Mouse (Mus musculus): ENCODE data around the gene Rab26. TPM values are rescaled to one million over a fixed set of nuclear protein-coding genes. Genes with fewer than 3 reads are reported as not detected.

The Rab26 gene
- polyA plus RNA-seq, 1 experiment from 2014 or later: 5.7 TPM

DNA sequence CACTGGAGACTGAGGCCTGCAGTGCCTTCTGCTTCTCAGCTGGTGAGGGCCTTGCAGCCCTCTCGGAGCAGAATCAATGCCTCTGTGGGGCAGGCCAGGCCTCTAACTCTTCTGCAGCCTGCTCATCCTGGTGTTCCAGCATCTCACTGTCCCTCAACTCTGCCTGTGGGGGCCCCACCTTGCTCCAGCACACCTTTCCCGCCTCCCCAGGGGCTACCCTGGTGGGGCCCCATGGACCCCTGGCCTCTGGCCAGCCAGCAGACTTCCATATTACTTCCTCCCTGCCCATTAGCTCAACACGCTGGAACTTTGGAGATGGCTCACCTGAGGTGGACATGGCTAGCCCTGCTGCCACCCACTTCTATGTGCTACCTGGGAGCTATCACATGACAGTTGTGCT lies 31.1 kb upstream of the Rab26 start:
- 85% methylated on average over 3 of the region's 3 CpGs for WGBS
- Histone ChIP-seq H3K9ac (ENCODE audit: low read length) (no peak overlapping the region), H3K27ac (ENCODE audit: low read depth) (no peak overlapping the region), H3K9me3 (ENCODE audit: control insufficient read depth, low read length) (no peaks in the 10 kb centered on the region), H3K36me3 (ENCODE audit: control insufficient read depth, insufficient read depth, low read length) (peaks cover 30% of the 10 kb centered on the region), H3K4me2 (ENCODE audit: low read length) (no peak overlapping the region), H3K27me3 (replicated peaks; ENCODE audit: control insufficient read depth, insufficient read depth, low read length) (no peaks in the 10 kb centered on the region), H3K4me3 (ENCODE audit: low read depth, low read length) (no peak overlapping the region), H3K4me1 (replicated peaks; ENCODE audit: control insufficient read depth, insufficient read depth, low read length) (0 out of 2 replicates have a peak, but pooled peaks cover 8% of the 10 kb centered on the region)
- ATAC-seq (replicated peaks; ENCODE audit: low FRiP score, low TSS enrichment, low read depth) (no peak), DNase-seq (ENCODE audit: low spot score) (no peak)

DNA sequence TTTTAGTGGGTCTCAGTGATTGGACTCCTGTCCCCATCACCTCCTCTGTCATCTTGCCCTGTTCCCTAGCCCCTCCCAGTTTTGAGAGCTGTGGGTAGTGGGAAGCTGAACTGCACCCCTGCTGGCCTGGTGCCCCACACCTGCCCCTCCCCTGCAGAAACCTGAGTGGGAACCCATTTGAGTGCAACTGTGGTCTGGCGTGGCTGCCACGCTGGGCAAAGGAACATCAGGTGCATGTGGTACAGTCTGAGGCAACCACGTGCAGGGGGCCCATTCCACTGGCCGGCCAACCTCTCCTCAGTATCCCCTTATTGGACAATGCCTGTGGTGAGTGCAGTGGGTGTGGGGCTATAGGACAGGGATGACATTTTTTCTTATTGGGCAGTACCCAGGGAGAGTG lies 30.4 kb upstream of the Rab26 start:
- Histone ChIP-seq H3K36me3 (ENCODE audit: control insufficient read depth, insufficient read depth, low read length) (peaks cover 24% of the 10 kb centered on the region), H3K27ac (ENCODE audit: low read depth) (no peak overlapping the region), H3K4me2 (ENCODE audit: low read length) (no peak overlapping the region), H3K9me3 (ENCODE audit: control insufficient read depth, low read length) (no peaks in the 10 kb centered on the region), H3K4me1 (replicated peaks; ENCODE audit: control insufficient read depth, insufficient read depth, low read length) (0 out of 2 replicates have a peak, but pooled peaks cover 8% of the 10 kb centered on the region), H3K9ac (ENCODE audit: low read length) (no peak overlapping the region), H3K27me3 (replicated peaks; ENCODE audit: control insufficient read depth, insufficient read depth, low read length) (no peaks in the 10 kb centered on the region), H3K4me3 (ENCODE audit: low read depth, low read length) (no peak overlapping the region)
- DNase-seq (ENCODE audit: low spot score) (no peak), ATAC-seq (replicated peaks; ENCODE audit: low FRiP score, low TSS enrichment, low read depth) (no peak)
- WGBS: 91% methylated on average over 4 of the region's 4 CpGs

DNA sequence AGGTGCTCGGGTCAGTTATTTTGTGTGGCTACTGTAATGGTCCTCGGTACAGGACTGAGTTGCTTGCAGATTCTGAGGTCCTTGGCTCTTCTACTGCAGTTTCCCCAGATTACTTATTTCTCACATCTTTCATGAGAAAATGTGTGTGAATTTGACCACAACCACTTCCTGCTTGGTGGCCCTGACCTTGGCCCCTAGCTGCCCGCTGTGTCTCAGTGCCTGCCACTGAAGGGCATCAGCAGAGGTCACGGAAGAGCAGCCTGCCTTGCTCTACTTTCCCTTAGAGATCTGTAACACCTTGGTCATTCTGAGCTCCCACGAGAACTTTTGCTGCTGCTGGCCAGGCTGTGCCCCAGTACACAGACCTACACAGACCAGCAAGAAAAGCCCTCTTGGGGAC lies 29.6 kb upstream of the Rab26 start:
- Histone ChIP-seq H3K4me2 (ENCODE audit: low read length) (no peak overlapping the region), H3K36me3 (ENCODE audit: control insufficient read depth, insufficient read depth, low read length) (peaks cover 16% of the 10 kb centered on the region), H3K27ac (ENCODE audit: low read depth) (no peak overlapping the region), H3K4me1 (replicated peaks; ENCODE audit: control insufficient read depth, insufficient read depth, low read length) (peaks cover 14% of the 10 kb centered on the region), H3K4me3 (ENCODE audit: low read depth, low read length) (no peak overlapping the region), H3K9me3 (ENCODE audit: control insufficient read depth, low read length) (no peaks in the 10 kb centered on the region), H3K9ac (ENCODE audit: low read length) (no peak overlapping the region), H3K27me3 (replicated peaks; ENCODE audit: control insufficient read depth, insufficient read depth, low read length) (no peaks in the 10 kb centered on the region)
- 83% methylated on average over 5 of the region's 5 CpGs for WGBS
- ATAC-seq (replicated peaks; ENCODE audit: low FRiP score, low TSS enrichment, low read depth) (no peak), DNase-seq (ENCODE audit: low spot score) (no peak)

DNA sequence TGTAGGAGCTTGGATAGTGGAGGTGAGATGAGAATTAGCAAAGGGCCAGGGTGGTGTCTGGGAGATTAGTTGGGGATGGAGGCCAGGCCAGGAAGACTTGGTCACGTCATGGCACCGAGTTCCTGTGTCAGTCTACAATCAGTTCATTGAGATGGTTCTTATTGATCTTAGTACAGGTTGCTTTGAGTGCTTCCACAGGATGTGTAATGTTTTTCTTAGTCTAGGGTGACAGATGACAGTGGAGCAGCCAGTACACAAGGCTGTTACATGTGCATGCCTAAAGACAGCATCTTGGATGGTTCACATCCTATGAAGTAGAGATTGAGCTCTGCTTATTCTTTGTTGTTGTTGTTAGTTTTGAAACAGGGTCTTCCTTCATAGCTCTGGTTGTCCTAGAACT lies 27.6 kb upstream of the Rab26 start:
- Histone ChIP-seq H3K36me3 (ENCODE audit: control insufficient read depth, insufficient read depth, low read length) (peaks cover 8% of the 10 kb centered on the region; the same call in 1 of the 2 replicates), H3K4me2 (ENCODE audit: low read length) (no peak overlapping the region), H3K27me3 (replicated peaks; ENCODE audit: control insufficient read depth, insufficient read depth, low read length) (no peaks in the 10 kb centered on the region), H3K27ac (ENCODE audit: low read depth) (no peak overlapping the region), H3K9me3 (ENCODE audit: control insufficient read depth, low read length) (no peaks in the 10 kb centered on the region), H3K4me3 (ENCODE audit: low read depth, low read length) (no peak overlapping the region), H3K9ac (ENCODE audit: low read length) (no peak overlapping the region), H3K4me1 (replicated peaks; ENCODE audit: control insufficient read depth, insufficient read depth, low read length) (peaks cover 18% of the 10 kb centered on the region)
- DNase-seq (ENCODE audit: low spot score) (no peak), ATAC-seq (replicated peaks; ENCODE audit: low FRiP score, low TSS enrichment, low read depth) (no peak)
- 97% methylated on average over 2 of the region's 2 CpGs for WGBS

DNA sequence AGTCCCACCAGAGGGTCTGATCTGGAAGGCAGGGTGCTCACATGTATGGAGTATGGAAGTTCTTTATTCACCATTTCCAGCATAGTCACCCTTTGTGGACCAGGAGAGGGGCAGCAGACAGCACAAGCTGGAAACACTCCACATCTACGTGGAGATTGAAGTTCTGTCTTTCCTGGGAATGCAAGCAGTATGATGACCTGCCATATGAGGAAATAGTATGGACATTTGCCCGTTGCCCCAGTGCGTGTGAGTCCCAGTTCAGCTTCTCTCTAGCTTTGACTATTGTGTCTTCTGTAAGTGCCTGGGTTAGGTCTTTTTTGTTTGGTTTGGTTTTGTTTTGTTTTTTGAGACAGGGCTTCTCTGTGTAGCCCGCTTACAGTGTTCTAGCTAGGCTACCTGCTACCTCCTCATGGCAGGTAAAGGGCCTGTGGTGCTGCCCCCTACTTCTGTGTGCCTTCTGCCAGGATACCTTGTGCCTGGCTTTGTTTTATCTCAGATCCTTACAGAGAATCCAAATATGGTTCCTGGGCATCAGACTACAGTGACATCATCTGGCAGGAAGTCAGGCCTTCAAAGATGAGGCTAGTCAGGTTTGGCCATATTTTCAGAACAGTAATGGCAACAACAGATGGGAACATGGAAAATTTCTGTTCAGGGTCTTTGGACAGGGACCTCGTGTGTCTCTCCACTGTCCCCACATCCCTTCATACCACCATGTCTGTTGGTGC lies 26.5 kb upstream of the Rab26 start:
- Histone ChIP-seq H3K4me3 (ENCODE audit: low read depth, low read length) (no peak overlapping the region), H3K9ac (ENCODE audit: low read length) (no peak overlapping the region), H3K4me1 (replicated peaks; ENCODE audit: control insufficient read depth, insufficient read depth, low read length) (peaks cover 18% of the 10 kb centered on the region), H3K4me2 (ENCODE audit: low read length) (no peak overlapping the region), H3K27me3 (replicated peaks; ENCODE audit: control insufficient read depth, insufficient read depth, low read length) (no peaks in the 10 kb centered on the region), H3K9me3 (ENCODE audit: control insufficient read depth, low read length) (no peaks in the 10 kb centered on the region), H3K27ac (ENCODE audit: low read depth) (no peak overlapping the region), H3K36me3 (ENCODE audit: control insufficient read depth, insufficient read depth, low read length) (peaks cover 8% of the 10 kb centered on the region; the same call in 1 of the 2 replicates)
- DNase-seq (ENCODE audit: low spot score): no peak
- no peak for ATAC-seq (replicated peaks; ENCODE audit: low FRiP score, low TSS enrichment, low read depth)
- WGBS: 90% methylated on average over 5 of the region's 5 CpGs

DNA sequence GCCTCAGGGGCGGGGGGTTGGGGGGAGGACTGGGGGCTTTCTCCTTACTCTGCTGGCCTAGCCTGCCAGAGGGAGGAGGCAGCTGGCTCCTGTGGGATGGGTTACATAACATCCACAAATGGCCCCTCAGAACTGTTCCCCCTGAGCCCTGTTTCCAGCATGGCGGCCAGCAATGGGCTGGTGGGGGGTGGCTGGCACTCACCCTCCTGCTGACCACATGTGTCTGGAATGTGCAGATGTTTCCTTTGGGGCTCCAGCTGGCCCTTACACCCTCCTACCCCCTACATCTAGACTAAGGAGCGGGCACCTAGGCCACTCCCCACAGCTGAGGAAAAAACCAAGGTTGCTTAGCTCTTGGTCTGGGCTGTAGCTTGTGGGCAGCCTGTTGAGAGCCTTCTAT lies 25.1 kb upstream of the Rab26 start:
- no peaks in the 10 kb centered on the region for H3K27me3 ChIP-seq (replicated peaks; ENCODE audit: control insufficient read depth, insufficient read depth, low read length)
- ATAC-seq (replicated peaks; ENCODE audit: low FRiP score, low TSS enrichment, low read depth) (no peak), DNase-seq (ENCODE audit: low spot score) (no peak)
- H3K36me3 ChIP-seq (ENCODE audit: control insufficient read depth, insufficient read depth, low read length): no peaks in the 10 kb centered on the region
- peaks cover 18% of the 10 kb centered on the region for H3K4me1 ChIP-seq (replicated peaks; ENCODE audit: control insufficient read depth, insufficient read depth, low read length)
- H3K9me3 ChIP-seq (ENCODE audit: control insufficient read depth, low read length): no peaks in the 10 kb centered on the region
- H3K9ac ChIP-seq (ENCODE audit: low read length): no peak overlapping the region
- WGBS: 45% methylated on average over 3 of the region's 3 CpGs
- peak overlapping the region; percentile 87 for H3K27ac ChIP-seq (ENCODE audit: low read depth)
- no peak overlapping the region for H3K4me3 ChIP-seq (ENCODE audit: low read depth, low read length)
- peak overlapping the region; percentile 27 for H3K4me2 ChIP-seq (ENCODE audit: low read length)

DNA sequence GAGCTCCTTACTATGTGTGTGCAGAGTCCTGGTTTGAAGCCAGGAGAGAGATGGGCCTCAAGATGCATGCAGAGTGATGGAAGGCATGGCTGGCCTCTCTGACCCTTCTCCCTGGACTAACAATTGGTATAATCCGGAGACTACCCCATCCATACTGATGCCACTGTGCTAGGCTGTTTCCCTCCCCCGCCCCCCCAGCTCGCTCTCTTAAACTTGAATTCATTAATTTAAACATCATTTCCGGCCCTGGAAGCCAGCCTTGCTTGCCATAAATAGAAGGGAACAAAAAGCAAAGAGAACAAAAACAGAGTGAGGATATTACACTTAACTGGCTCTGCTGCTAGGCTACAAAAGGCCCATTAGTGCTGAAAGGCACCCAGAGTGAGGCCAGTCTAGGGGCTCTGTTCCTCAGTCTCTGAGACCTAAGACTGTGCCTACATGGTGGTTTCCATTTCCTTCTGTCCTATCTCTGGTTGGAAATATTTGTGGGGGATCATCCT lies 24.6 kb upstream of the Rab26 start:
- Histone ChIP-seq H3K9ac (ENCODE audit: low read length) (no peak overlapping the region), H3K27ac (ENCODE audit: low read depth) (peak overlapping the region; percentile 87), H3K27me3 (replicated peaks; ENCODE audit: control insufficient read depth, insufficient read depth, low read length) (no peaks in the 10 kb centered on the region), H3K4me2 (ENCODE audit: low read length) (peak overlapping the region; percentile 27), H3K4me1 (replicated peaks; ENCODE audit: control insufficient read depth, insufficient read depth, low read length) (peaks cover 18% of the 10 kb centered on the region), H3K9me3 (ENCODE audit: control insufficient read depth, low read length) (no peaks in the 10 kb centered on the region), H3K4me3 (ENCODE audit: low read depth, low read length) (no peak overlapping the region), H3K36me3 (ENCODE audit: control insufficient read depth, insufficient read depth, low read length) (no peaks in the 10 kb centered on the region)
- ATAC-seq (replicated peaks; ENCODE audit: low FRiP score, low TSS enrichment, low read depth): no peak
- 53% methylated on average over 4 of the region's 4 CpGs for WGBS
- no peak for DNase-seq (ENCODE audit: low spot score)

DNA sequence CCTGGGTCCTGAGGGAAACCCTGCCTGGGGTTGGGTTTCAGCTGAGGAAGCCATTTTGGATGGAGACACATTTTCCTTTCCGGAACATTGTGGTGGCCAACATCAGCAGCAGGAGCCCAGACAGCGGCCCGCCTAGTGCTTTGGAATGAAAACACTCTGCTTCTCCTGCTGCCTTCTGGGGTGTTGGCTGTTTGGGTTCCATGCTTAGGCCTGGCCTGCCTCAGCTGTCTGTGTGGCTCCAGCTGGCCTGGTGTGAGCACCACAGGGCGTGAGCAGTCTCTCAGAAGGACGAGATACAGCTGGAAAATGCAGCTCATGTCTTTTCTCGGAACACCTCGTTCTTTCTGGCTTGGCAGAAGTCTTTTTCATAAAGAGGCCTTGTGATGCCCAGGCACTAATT lies 23.1 kb upstream of the Rab26 start:
- no peak overlapping the region for H3K4me2 ChIP-seq (ENCODE audit: low read length)
- no peak for ATAC-seq (replicated peaks; ENCODE audit: low FRiP score, low TSS enrichment, low read depth)
- 68% methylated on average over 7 of the region's 7 CpGs for WGBS
- peaks cover 22% of the 10 kb centered on the region for H3K4me1 ChIP-seq (replicated peaks; ENCODE audit: control insufficient read depth, insufficient read depth, low read length)
- no peak overlapping the region for H3K9ac ChIP-seq (ENCODE audit: low read length)
- no peak overlapping the region for H3K27ac ChIP-seq (ENCODE audit: low read depth)
- no peaks in the 10 kb centered on the region for H3K27me3 ChIP-seq (replicated peaks; ENCODE audit: control insufficient read depth, insufficient read depth, low read length)
- no peak for DNase-seq (ENCODE audit: low spot score)
- H3K9me3 ChIP-seq (ENCODE audit: control insufficient read depth, low read length): no peaks in the 10 kb centered on the region
- H3K36me3 ChIP-seq (ENCODE audit: control insufficient read depth, insufficient read depth, low read length): 0 out of 2 replicates have a peak, but pooled peaks cover 1% of the 10 kb centered on the region
- H3K4me3 ChIP-seq (ENCODE audit: low read depth, low read length): no peak overlapping the region

DNA sequence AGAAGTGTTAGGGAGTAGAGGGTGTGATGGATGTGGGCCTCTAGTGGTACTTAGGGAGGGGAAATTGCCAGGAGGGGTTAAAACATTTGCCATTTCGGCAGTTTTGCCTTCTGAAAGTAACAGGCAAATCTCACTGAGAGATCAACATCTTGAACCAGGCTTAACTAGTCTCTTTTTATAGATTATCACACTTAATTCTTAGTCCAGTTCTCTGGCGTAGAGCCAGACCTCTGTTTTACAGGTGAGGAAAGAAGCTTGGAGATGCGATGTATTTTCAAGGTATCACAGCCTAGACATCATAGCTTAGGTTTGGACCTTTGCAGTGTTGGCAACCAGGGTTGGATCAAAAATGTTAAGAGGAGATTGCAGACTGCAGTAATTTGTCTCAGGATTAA lies 17.0 kb upstream of the Rab26 start:
- Histone ChIP-seq H3K9ac (ENCODE audit: low read length) (peak overlapping the region; percentile 89), H3K4me1 (replicated peaks; ENCODE audit: control insufficient read depth, insufficient read depth, low read length) (peaks cover 27% of the 10 kb centered on the region; the same call in 1 of the 2 replicates), H3K27me3 (replicated peaks; ENCODE audit: control insufficient read depth, insufficient read depth, low read length) (no peaks in the 10 kb centered on the region), H3K4me2 (ENCODE audit: low read length) (peak overlapping the region; percentile 79), H3K9me3 (ENCODE audit: control insufficient read depth, low read length) (no peaks in the 10 kb centered on the region), H3K4me3 (ENCODE audit: low read depth, low read length) (peak overlapping the region; percentile 82), H3K36me3 (ENCODE audit: control insufficient read depth, insufficient read depth, low read length) (0 out of 2 replicates have a peak, but pooled peaks cover 5% of the 10 kb centered on the region), H3K27ac (ENCODE audit: low read depth) (peak overlapping the region; percentile 96; the same call in 1 of the 2 replicates)
- ATAC-seq (replicated peaks; ENCODE audit: low FRiP score, low TSS enrichment, low read depth) (no peak), DNase-seq (ENCODE audit: low spot score) (no peak)
- WGBS: 56% methylated on average over 3 of the region's 3 CpGs
